Mouse (Mus musculus) hindbrain, embryonic 14.5 days (tissue): Measurements from ENCODE around the gene Dpf3. TPM values are rescaled to one million over a fixed set of nuclear protein-coding genes. Genes with fewer than 3 reads are reported as not detected.

ENCODE experiments used
- ATAC-seq: fragments of 200-750 bp; cut with Nextera tagmentation; 2 replicates; pipeline ENCODE4 v1.8.0; 2017; ENCODE audit warnings: moderate number of reproducible peaks, mild to moderate bottlenecking, moderate TSS enrichment, moderate library complexity; ENCODE audit not compliant: low FRiP score
- DNase-seq: peaks from one replicate; pipeline ENCODE4 v3.0.0-alpha.2; 2015; ENCODE audit warnings: low spot score
- H3K27ac ChIP-seq: fragments of 300-500 bp; sonication (generic); 2 replicates; pipeline ENCODE4 v1.5.1; 2014; ENCODE audit warnings: mild to moderate bottlenecking, moderate library complexity
- H3K27me3 ChIP-seq: fragments of 300-500 bp; sonication (generic); 2 replicates; pipeline ENCODE4 v1.6.1; 2014; ENCODE audit warnings: mild to moderate bottlenecking, low read length, mixed read lengths; ENCODE audit not compliant: control insufficient read depth, insufficient read depth
- H3K36me3 ChIP-seq: fragments of 300-500 bp; sonication (generic); replicated peaks from 2 replicates; pipeline ENCODE4 v1.6.1; 2014; ENCODE audit not compliant: control insufficient read depth, insufficient read depth
- H3K4me1 ChIP-seq: fragments of 300-500 bp; sonication (generic); replicated peaks from 2 replicates; pipeline ENCODE4 v1.6.1; 2014; ENCODE audit warnings: antibody characterized with exemption, low read length, mixed read lengths; ENCODE audit not compliant: control insufficient read depth, insufficient read depth
- H3K4me2 ChIP-seq: fragments of 300-500 bp; sonication (generic); replicated peaks from 2 replicates; pipeline ENCODE4 v1.6.1; 2014; ENCODE audit warnings: mild to moderate bottlenecking, moderate library complexity
- H3K4me3 ChIP-seq: fragments of 300-500 bp; sonication (generic); replicated peaks from 2 replicates; pipeline ENCODE4 v1.5.1; 2014; ENCODE audit warnings: mild to moderate bottlenecking, low read length
- H3K9ac ChIP-seq: fragments of 300-500 bp; sonication (generic); 2 replicates; pipeline ENCODE4 v1.6.1; 2014
- H3K9me3 ChIP-seq: fragments of 300-500 bp; sonication (generic); 2 replicates; pipeline ENCODE4 v1.6.1; 2016; ENCODE audit warnings: low read length; ENCODE audit not compliant: control insufficient read depth
- WGBS: fragments of 180-500 bp; shearing (Covaris S2); extraction: QIAGEN DNeasy Blood & Tissue Kit; methylation state at CpG from one replicate; pipeline ENCODE4 v1.1.7; 2014; 5-methylcytosine and 5-hydroxymethylcytosine counted together
- polyA plus RNA-seq: library from polyadenylated mRNA; unstranded; fragments of >200 nt; fragmentation: Nextera tagmentation; extraction: Ambion mirVana; gene quantifications from 2 replicates; pipeline ENCODE4 v1.2.1, GENCODE M21; 2014

Dpf3 gene
- polyA plus RNA-seq, 1 experiment from 2014 or later = 23.9 TPM

DNA sequence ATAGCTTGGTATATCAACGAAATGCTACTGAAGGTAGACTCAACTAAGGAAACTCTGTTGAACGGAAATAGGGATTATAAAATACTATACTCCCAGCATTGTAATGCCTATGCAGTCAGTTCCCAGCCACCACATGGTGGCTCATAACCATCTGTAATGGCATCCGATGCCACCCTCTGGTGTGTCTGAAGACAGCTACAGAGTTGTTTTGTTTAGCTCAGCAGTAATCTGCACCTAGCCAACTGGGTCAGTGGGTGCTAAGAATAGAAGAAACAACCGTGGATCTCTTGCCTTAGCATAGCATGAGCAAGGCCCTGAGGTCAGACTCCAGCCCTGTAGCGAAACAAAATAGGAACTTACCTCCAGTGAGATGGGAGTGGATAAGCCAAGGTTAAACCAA lies 36.8 kb upstream of the Dpf3 start:
- 84% methylated on average over 5 of the region's 5 CpGs for whole genome bisulfite sequencing

DNA sequence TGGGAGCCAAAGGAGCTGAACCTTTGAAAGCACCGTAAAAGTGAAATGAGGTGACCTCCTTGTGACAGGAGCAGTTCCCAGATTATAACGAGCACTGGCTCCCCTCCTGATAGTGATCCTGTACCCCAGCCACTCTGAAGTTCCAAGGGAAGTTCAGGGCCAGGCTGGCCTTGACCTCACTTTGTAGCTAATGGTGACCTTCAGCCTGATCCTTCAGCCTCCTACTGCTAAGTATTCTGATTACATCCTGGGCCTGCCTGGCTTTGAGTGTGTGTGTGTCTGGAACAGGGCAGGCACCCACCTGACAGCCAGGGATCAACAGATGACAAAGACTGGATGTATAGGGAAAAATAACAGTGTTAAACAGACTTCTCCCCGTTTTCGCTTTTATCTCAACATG lies 36.4 kb upstream of the Dpf3 start:
- ATAC-seq (no peak), DNase-seq (no peak)
- Histone ChIP-seq H3K4me3 (no peak overlapping the region), H3K36me3 (peaks cover 20% of the 10 kb centered on the region; the same call in 1 of the 2 replicates), H3K9ac (no peak overlapping the region), H3K9me3 (no peaks in the 10 kb centered on the region), H3K4me1 (peaks cover 15% of the 10 kb centered on the region), H3K27ac (no peak overlapping the region), H3K27me3 (no peaks in the 10 kb centered on the region), H3K4me2 (no peak overlapping the region)
- WGBS = 88% methylated on average over 4 of the region's 4 CpGs

More for the DNA sequence above, 36.8 kb upstream of the Dpf3 start:
- Histone ChIP-seq H3K4me2 (no peak overlapping the region), H3K36me3 (peaks cover 23% of the 10 kb centered on the region; the same call in 1 of the 2 replicates), H3K27me3 (no peaks in the 10 kb centered on the region), H3K4me3 (no peak overlapping the region), H3K9me3 (no peaks in the 10 kb centered on the region), H3K4me1 (peaks cover 15% of the 10 kb centered on the region), H3K9ac (no peak overlapping the region), H3K27ac (no peak overlapping the region)
- no peak for ATAC-seq
- no peak for DNase-seq

DNA sequence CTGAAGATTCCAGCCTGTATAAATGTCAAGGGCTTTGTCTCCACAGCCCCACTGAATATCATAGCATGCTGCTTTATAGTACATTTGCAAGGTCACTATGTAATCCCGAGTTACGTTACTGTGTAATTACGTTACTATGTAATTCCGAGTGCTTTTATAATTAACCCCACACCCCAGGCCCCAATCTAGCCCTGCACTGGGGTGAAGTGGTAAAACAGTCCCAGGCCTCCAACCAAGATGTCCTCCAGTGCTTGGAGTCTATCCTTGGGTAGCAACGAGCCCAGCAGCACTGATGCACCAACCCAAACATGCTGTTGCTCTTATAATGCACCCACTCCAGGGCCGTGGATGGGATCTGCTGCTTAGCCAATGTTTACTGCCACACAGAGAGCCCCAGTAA lies 35.5 kb upstream of the Dpf3 start:
- H3K27ac ChIP-seq = no peak overlapping the region
- WGBS = 88% methylated on average over 6 of the region's 6 CpGs
- no peaks in the 10 kb centered on the region for H3K9me3 ChIP-seq
- H3K9ac ChIP-seq = no peak overlapping the region
- H3K4me2 ChIP-seq = no peak overlapping the region
- 0 out of 2 replicates have a peak, but pooled peaks cover 14% of the 10 kb centered on the region for H3K36me3 ChIP-seq
- peaks cover 15% of the 10 kb centered on the region for H3K4me1 ChIP-seq
- ATAC-seq (no peak), DNase-seq (no peak)
- H3K4me3 ChIP-seq = no peak overlapping the region
- H3K27me3 ChIP-seq = no peaks in the 10 kb centered on the region

DNA sequence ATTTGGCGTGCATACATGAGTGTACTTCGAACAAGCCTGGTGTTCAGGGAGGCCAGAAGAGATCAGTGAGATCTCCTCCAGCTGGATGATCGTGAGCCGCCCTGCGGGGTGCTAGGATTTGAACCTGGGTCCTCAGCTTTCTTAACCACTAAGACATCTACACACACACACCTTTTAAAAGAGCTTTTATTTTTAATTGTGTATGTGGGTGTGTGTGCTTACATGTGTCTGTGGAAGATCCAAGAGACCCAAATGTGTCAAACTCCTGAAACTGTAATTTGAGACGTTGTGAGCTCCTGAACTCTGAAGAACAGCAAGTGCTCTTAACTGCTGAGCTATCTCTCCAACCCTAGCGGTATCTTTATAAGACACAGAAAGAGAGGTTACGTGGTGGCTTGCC lies 33.6 kb upstream of the Dpf3 start:
- Histone ChIP-seq H3K9me3 (no peaks in the 10 kb centered on the region), H3K9ac (peak overlapping the region; percentile 74), H3K27ac (no peak overlapping the region), H3K4me3 (peak overlapping the region; percentile 60), H3K4me1 (peaks cover 15% of the 10 kb centered on the region), H3K27me3 (no peaks in the 10 kb centered on the region), H3K4me2 (peak overlapping the region; percentile 58), H3K36me3 (0 out of 2 replicates have a peak, but pooled peaks cover under 1% of the 10 kb centered on the region)
- no peak for ATAC-seq
- WGBS = 56% methylated on average over 8 of the region's 8 CpGs
- DNase-seq = no peak

DNA sequence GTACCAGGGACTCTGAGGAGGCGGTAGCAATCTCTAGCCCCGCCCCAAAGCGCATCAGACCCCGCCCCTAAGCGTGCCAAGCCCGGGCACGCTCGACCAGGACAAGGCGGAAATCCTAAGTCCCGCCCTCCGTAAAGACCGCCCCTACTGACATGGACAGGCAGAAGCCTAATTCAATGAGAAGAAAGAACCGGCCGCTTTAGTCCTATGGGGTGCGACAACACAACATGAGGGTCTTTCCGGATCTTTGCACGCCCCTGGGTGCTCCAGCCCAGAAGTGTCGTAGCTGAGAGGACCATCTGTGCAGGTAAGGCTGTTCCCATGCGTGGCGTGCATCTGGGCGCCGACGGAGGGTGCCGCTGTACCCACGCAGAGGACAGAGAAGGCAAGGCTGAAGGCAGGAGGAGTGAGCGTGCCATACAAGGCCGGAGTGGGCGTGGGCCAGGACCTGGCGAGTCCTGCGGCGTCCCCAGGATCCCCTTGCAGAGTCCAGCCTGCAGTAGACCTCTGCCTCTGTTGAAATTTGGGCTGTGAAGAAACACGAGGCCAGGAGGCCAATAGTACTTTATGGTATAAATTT lies 32.9 kb upstream of the Dpf3 start, which contains the start of gene Dcaf4:
TSS of gene Dcaf4 (plus strand) at position 156 of the 580 bp plus-strand sequence.
- peak; percentile 98 for ATAC-seq
- under 1% methylated on average over 32 of the region's 32 CpGs for WGBS
- H3K4me1 ChIP-seq = peaks cover 15% of the 10 kb centered on the region

DNA sequence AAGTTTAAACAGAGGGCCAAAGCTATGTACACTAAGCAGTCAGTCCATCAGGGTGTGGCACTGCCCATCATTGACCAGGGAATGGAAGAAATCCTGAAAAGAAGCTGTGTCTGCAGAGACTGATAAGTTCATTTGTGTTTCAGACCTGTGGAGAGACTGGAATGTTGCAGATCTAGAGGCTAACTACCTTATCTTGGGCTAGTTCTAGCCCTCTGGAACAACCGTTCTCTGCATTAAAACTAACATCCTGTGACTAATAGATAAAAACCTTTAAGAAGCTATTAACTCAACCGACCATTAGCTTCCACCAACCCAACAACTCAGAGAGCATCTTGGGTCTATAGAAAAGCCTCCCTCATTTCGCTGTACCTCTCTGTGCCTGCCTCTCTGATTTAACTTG lies 30.1 kb upstream of the Dpf3 start:
- ATAC-seq (no peak), DNase-seq (no peak)
- no peak overlapping the region for H3K4me3 ChIP-seq
- H3K27me3 ChIP-seq = no peaks in the 10 kb centered on the region
- no peaks in the 10 kb centered on the region for H3K9me3 ChIP-seq
- no peaks in the 10 kb centered on the region for H3K36me3 ChIP-seq
- peaks cover 16% of the 10 kb centered on the region for H3K4me1 ChIP-seq
- 85% methylated on average over 3 of the region's 3 CpGs for WGBS
- H3K4me2 ChIP-seq = no peak overlapping the region
- H3K27ac ChIP-seq = no peak overlapping the region
- no peak overlapping the region for H3K9ac ChIP-seq

More for the DNA sequence above, 32.9 kb upstream of the Dpf3 start, which contains the start of gene Dcaf4:
- Histone ChIP-seq H3K27ac (peak within 1 kb of the TSS; percentile 70), H3K36me3 (no peaks in the 10 kb centered on the region), H3K9me3 (no peaks in the 10 kb centered on the region), H3K4me3 (peak within 1 kb of the TSS; percentile 60), H3K27me3 (no peaks in the 10 kb centered on the region), H3K4me2 (peak within 1 kb of the TSS; percentile 58), H3K9ac (peak within 1 kb of the TSS; percentile 74)
- peak; percentile 91 for DNase-seq

DNA sequence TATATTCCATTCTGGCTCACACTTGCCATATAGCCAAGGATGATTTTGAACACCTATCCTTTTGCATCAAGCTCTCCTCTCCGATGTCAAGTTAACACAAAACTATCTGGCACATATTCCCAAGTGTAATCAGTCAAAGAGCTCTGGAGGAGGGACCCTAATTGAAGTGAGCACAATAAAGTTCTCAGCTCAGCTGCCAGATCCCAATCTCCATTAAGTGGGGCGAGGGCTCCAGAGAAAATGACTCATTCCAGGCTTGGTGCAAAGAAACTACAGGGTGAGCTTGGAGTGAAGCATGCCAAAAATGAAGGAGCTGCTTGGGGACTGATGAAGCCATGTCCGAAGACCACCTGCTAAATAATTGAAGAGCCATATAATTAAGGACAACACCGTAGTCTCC lies 26.7 kb upstream of the Dpf3 start:
- no peaks in the 10 kb centered on the region for H3K36me3 ChIP-seq
- DNase-seq (no peak), ATAC-seq (no peak)
- H3K4me3 ChIP-seq = no peak overlapping the region
- WGBS = 48% methylated on average over 4 of the region's 4 CpGs
- H3K4me2 ChIP-seq = no peak overlapping the region
- no peaks in the 10 kb centered on the region for H3K9me3 ChIP-seq
- no peak overlapping the region for H3K27ac ChIP-seq
- peaks cover 7% of the 10 kb centered on the region for H3K4me1 ChIP-seq
- no peak overlapping the region for H3K9ac ChIP-seq
- no peaks in the 10 kb centered on the region for H3K27me3 ChIP-seq

DNA sequence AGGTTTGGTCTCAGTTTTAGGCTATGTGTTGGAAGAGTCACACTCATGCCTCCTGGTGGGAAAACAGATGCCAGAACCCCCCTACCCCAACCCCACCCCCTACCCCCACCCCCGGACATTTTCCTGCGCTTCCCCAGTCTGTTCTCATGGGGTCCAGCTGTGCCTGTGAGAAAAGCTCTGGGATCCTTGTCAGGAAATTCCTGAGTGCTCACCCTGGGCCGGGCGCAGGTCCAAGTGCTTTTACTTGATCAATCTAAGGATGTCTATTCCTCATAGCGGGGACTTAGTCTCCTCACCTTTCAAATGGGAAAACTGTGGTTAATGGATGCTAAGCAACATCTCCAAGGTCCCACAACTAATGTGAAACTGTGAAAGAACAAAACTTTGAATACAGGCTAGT lies 25.7 kb upstream of the Dpf3 start:
- H3K4me1 ChIP-seq = peaks cover 7% of the 10 kb centered on the region
- no peaks in the 10 kb centered on the region for H3K9me3 ChIP-seq
- H3K27me3 ChIP-seq = no peaks in the 10 kb centered on the region
- no peak overlapping the region for H3K4me2 ChIP-seq
- no peak overlapping the region for H3K9ac ChIP-seq
- H3K27ac ChIP-seq = no peak overlapping the region
- WGBS = 36% methylated on average over 5 of the region's 5 CpGs
- no peak overlapping the region for H3K4me3 ChIP-seq
- H3K36me3 ChIP-seq = no peaks in the 10 kb centered on the region
- ATAC-seq = no peak; the same call in 1 of the 2 replicates
- peak; percentile 27 for DNase-seq

DNA sequence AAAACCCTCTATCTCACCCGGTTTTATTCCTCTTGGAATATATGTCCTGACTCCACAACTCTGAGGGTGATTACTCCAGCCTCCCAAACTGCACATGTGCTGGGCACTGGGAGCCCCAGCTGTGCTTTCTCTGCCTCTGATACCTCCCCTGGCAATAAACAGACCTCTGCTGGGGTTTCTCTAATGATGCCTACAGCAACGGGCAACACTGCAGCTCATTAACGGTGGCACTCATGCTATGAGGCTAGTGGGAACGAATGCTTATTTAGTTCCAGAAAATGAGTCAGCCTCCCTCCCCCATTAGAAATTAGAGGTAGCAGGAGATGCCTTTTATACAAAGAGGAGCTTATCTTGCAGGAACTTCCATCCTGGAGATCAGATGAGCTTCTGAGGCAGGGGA lies 25.3 kb upstream of the Dpf3 start:
- no peak overlapping the region for H3K4me2 ChIP-seq
- H3K4me3 ChIP-seq = no peak overlapping the region
- ATAC-seq (no peak; the same call in 1 of the 2 replicates), DNase-seq (no peak)
- 31% methylated on average over 4 of the region's 4 CpGs for WGBS
- no peak overlapping the region for H3K27ac ChIP-seq
- H3K27me3 ChIP-seq = no peaks in the 10 kb centered on the region
- H3K4me1 ChIP-seq = peaks cover 7% of the 10 kb centered on the region
- H3K9ac ChIP-seq = no peak overlapping the region
- no peaks in the 10 kb centered on the region for H3K9me3 ChIP-seq
- no peaks in the 10 kb centered on the region for H3K36me3 ChIP-seq

DNA sequence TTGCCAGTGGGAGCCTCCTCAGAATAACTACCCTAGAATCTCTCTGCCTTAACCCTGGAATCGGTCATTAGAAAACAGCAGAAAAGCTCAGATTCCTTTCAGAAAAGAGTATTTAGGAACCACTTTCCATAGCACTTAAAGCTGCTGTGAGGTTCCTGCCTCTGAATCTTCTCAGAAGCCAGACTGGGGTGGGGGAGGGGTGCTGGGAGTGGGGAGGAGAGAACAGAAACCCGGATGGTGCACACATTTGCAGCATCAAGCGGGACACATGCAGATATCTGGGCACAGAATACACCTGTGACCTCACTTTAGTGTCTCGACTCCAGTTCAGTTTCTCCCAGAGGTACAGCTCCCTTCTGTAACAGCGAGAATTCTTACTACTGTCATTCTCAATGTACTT lies 23.1 kb upstream of the Dpf3 start:
- Histone ChIP-seq H3K9me3 (no peaks in the 10 kb centered on the region), H3K4me2 (no peak overlapping the region), H3K27ac (no peak overlapping the region), H3K27me3 (no peaks in the 10 kb centered on the region), H3K9ac (no peak overlapping the region), H3K4me1 (peaks cover 7% of the 10 kb centered on the region), H3K4me3 (no peak overlapping the region), H3K36me3 (no peaks in the 10 kb centered on the region)
- DNase-seq (no peak), ATAC-seq (no peak)
- WGBS = 86% methylated on average over 5 of the region's 5 CpGs
